Mouse (Mus musculus) cerebellum, adult 2 months (tissue): ENCODE measurements around the gene Hdac11. TPM values are rescaled to one million over a fixed set of nuclear protein-coding genes. Genes with fewer than 3 reads are reported as not detected.
A peak's percentile ranks its signal among the peaks of the same experiment; 100 is the strongest.

ENCODE experiments used
- DNase-seq, 2 experiments: peaks; one replicate each; pipeline ENCODE4 v3.0.0; 2021
- H3K27ac ChIP-seq: fragments of 200-500 bp; 2 replicates; pipeline ENCODE4 v1.5.1; 2012; ENCODE audit warnings: low read length, control low read depth, inconsistent platforms; ENCODE audit not compliant: insufficient read depth
- H3K27me3 ChIP-seq: fragments of 200-500 bp; 2 replicates; pipeline ENCODE4 v1.6.1; 2012; ENCODE audit warnings: inconsistent platforms, mild to moderate bottlenecking, low read length, moderate library complexity; ENCODE audit not compliant: control insufficient read depth, insufficient read depth
- H3K4me1 ChIP-seq: fragments of 200-500 bp; 2 replicates; pipeline ENCODE4 v1.6.1; 2011; ENCODE audit warnings: low read length; ENCODE audit not compliant: control insufficient read depth, insufficient read depth
- H3K4me3 ChIP-seq: fragments of 200-500 bp; replicated peaks from 2 replicates; pipeline ENCODE3; 2011; ENCODE audit warnings: mild to moderate bottlenecking, low read depth, low read length, control low read depth; ENCODE audit not compliant: insufficient read depth
- CTCF ChIP-seq: fragments of 200-500 bp; IDR thresholded peaks from 2 replicates; pipeline ENCODE4 v1.5.1; 2011; ENCODE audit warnings: low read depth, mild to moderate bottlenecking, control low read depth, low read length, moderate library complexity, borderline replicate concordance; ENCODE audit not compliant: insufficient read depth
- POLR2A ChIP-seq: fragments of 200-500 bp; IDR thresholded peaks from 2 replicates; pipeline ENCODE4 v1.6.1; 2011; ENCODE audit warnings: low read length, control low read depth, borderline replicate concordance; ENCODE audit not compliant: insufficient read depth
- WGBS: fragments of 180-500 bp; shearing (Covaris S2); methylation state at CpG from one replicate; pipeline ENCODE4 v1.1.7; 2018; 5-methylcytosine and 5-hydroxymethylcytosine counted together
- polyA plus RNA-seq: library from polyadenylated mRNA; depleted of rRNA; stranded (reverse); fragments of >200 nt; gene quantifications from 2 replicates; pipeline ENCODE4 v1.2.3, GENCODE M21; 2012

Gene Hdac11
- polyA plus RNA-seq, 1 experiment: 188 TPM

GRCm38 (mm10) chr6:91181320-91181719 is 24.9 kb downstream of the Hdac11 start:
- TF ChIP-seq CTCF (no peak), POLR2A (no peak)
- Histone ChIP-seq H3K27me3 (no peaks in the 10 kb centered on the region), H3K4me1 (no peaks in the 10 kb centered on the region), H3K4me3 (no peak overlapping the region), H3K27ac (no peak overlapping the region)
- DNase-seq: peak in 1 of 2 experiments; percentile 36
- WGBS: 60% methylated on average over 2 of the region's 2 CpGs

GRCm38 (mm10) chr6:91182075-91182490 is 25.6 kb downstream of the Hdac11 start:
- TF ChIP-seq CTCF: no peak
- TF ChIP-seq POLR2A: no peak
- H3K27me3 ChIP-seq: no peaks in the 10 kb centered on the region
- 96% methylated on average over 4 of the region's 4 CpGs for WGBS
- DNase-seq: no peak
- H3K4me3 ChIP-seq: no peak overlapping the region
- H3K4me1 ChIP-seq: peaks cover 6% of the 10 kb centered on the region; the same call in 1 of the 2 replicates
- H3K27ac ChIP-seq: no peak overlapping the region

GRCm38 (mm10) chr6:91183041-91183440 is 26.6 kb downstream of the Hdac11 start:
- no peak overlapping the region for H3K4me3 ChIP-seq
- no peak overlapping the region for H3K27ac ChIP-seq
- TF ChIP-seq CTCF (no peak), POLR2A (no peak)
- 75% methylated on average over 1 of the region's 1 CpGs for WGBS
- peaks cover 11% of the 10 kb centered on the region for H3K4me1 ChIP-seq
- no peaks in the 10 kb centered on the region for H3K27me3 ChIP-seq
- DNase-seq: no peak

- Histone ChIP-seq H3K27ac (no peak overlapping the region), H3K27me3 (no peaks in the 10 kb centered on the region), H3K4me1 (peaks cover 12% of the 10 kb centered on the region), H3K4me3 (no peak overlapping the region)
- no peak for DNase-seq
- 85% methylated on average over 2 of the region's 2 CpGs for WGBS
- TF ChIP-seq POLR2A (no peak), CTCF (no peak)
These were observed 27.5 kb downstream of the Hdac11 start for GRCm38 (mm10) chr6:91183980-91184379.

GRCm38 (mm10) chr6:91184776-91185175 is 28.3 kb downstream of the Hdac11 start:
- Histone ChIP-seq H3K4me3 (no peak overlapping the region), H3K27ac (no peak overlapping the region), H3K27me3 (no peaks in the 10 kb centered on the region), H3K4me1 (peaks cover 20% of the 10 kb centered on the region)
- 83% methylated on average over 3 of the region's 3 CpGs for WGBS
- no peak for DNase-seq
- TF ChIP-seq CTCF: no peak
- TF ChIP-seq POLR2A: no peak

- 97% methylated on average over 5 of the region's 5 CpGs for WGBS
- peaks cover 22% of the 10 kb centered on the region for H3K4me1 ChIP-seq
- TF ChIP-seq CTCF (no peak), POLR2A (no peak)
- H3K4me3 ChIP-seq: no peak overlapping the region
- no peaks in the 10 kb centered on the region for H3K27me3 ChIP-seq
- no peak overlapping the region for H3K27ac ChIP-seq
- DNase-seq: no peak
These were observed 29.0 kb downstream of the Hdac11 start for GRCm38 (mm10) chr6:91185502-91185901.

GRCm38 (mm10) chr6:91186161-91186931 is 29.9 kb downstream of the Hdac11 start:
- H3K27me3 ChIP-seq: no peaks in the 10 kb centered on the region
- H3K4me3 ChIP-seq: no peak overlapping the region
- 76% methylated on average over 4 of the region's 4 CpGs for WGBS
- DNase-seq: no peak
- no peak overlapping the region for H3K27ac ChIP-seq
- TF ChIP-seq CTCF (peak; percentile 72), POLR2A (no peak)
- H3K4me1 ChIP-seq: peaks cover 22% of the 10 kb centered on the region

GRCm38 (mm10) chr6:91186934-91187333 is 30.5 kb downstream of the Hdac11 start:
- H3K4me3 ChIP-seq: no peak overlapping the region
- DNase-seq: no peak
- H3K27me3 ChIP-seq: no peaks in the 10 kb centered on the region
- TF ChIP-seq POLR2A: no peak
- TF ChIP-seq CTCF: no peak
- H3K27ac ChIP-seq: no peak overlapping the region
- H3K4me1 ChIP-seq: peaks cover 22% of the 10 kb centered on the region
- WGBS: 16% methylated on average over 6 of the region's 6 CpGs
